Mouse (Mus musculus): Measurements from ENCODE around the gene 9230102O04Rik.

The 9230102O04Rik gene

GRCm38 (mm10) chr2:9871798-9872197, 17.5 kb downstream of the 9230102O04Rik start:
- no peak for DNase-seq (ENCODE audit: low spot score in 2 of 2)

- no peak for DNase-seq (ENCODE audit: low spot score in 2 of 2)
These were observed 18.1 kb downstream of the 9230102O04Rik start for GRCm38 (mm10) chr2:9871141-9871716.

DNA sequence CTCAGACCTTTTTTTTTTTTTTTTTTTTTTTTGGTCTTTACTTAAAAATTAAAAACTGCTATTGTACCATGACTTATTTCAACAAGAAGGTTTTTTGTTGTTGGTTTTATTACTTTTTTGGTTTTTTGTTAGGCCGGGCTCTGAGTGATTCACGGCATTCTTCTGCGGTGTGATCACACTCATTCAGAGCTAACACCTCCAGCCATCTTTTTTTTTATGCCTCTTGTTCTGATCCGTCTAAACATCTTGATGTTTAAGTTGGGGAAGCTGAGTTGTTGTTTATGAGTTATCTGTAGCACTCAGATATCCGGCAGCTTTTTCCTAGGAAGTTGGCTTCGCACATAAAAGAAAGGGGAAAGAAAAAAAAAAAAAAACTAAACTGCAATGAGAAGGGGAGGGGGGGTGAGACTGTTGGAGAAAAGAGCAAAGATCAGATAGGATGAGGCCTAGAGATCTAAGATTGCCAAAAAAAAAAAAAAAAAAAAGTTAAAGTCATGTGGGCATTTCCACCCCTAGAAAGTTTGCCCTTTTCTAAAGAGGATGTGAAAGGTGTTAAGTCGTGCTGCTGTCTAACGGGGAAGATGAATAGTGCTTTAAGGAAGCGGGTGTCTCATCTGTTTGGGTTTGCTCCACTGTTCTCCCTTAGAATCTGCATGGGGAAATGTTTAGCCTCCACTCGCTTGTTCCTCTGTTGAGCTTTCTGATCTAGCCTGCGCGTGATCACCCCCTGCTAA, 22.1 kb downstream of the 9230102O04Rik start:
- DNase-seq (ENCODE audit: low spot score in 2 of 2): no peak

DNA sequence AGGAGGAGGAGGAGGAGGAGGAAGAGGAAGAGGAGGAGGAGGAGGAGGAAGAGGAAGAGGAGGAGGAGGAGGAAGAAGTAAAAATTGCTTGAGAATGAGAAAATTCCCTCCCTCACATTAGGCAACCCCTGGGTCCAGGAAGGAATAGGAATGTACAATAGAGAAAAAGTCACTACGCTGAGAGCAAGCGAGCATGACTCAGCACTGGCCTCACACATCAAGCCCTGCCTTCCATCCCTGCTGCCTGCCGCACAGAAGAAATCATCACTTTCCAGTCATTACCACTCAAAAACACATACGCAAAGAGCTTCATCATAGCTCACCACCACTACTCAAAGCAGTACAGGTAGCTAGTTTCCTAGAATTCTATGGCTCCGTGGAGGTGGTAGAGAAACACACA, 28.6 kb downstream of the 9230102O04Rik start:
- DNase-seq (ENCODE audit: low spot score in 2 of 2): no peak

DNA sequence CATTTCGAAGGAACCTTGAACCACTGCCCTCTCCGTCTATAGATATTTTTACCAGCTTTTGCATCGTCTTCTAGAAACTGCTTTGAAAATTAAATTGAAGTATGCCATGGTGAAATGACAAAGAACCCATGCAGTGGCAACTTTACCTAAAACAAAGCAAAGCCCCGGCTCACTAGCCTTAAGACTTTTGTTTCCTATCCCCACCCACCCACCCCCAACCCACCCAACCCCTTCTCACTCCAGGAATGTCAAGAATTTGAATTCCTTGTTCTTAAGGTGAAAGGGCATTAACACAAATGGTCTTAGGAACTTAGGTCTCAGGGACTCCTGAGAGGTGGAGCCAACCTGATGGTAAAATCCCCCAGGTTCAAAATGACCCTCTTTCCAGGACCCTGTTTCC, 33.5 kb downstream of the 9230102O04Rik start:
- no peak for DNase-seq (ENCODE audit: low spot score in 2 of 2)

- DNase-seq (ENCODE audit: low spot score in 2 of 2): no peak
These were observed 36.3 kb downstream of the 9230102O04Rik start for GRCm38 (mm10) chr2:9852851-9853576.

DNA sequence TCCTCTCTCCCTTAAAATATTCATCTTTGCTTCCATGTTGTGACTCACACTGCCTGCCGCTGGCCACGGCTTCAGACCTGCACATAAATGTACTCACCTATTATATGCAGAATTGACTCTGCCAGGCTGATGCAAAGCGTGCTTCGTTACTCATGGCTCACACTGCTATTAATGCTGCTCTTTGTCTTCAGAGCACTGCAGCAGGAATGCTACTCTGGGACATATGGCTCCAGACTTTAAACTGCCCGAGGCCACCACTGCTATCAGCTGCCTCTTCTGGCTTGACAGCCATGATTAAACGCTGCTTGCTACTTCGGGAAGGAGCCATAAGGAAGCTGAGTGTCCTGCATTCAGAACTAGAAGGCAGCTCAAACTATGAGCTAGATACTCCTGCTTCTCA, 54.1 kb downstream of the 9230102O04Rik start:
- DNase-seq (ENCODE audit: low spot score in 2 of 2): no peak

GRCm38 (mm10) chr2:9833712-9834111, 55.6 kb downstream of the 9230102O04Rik start:
- no peak for DNase-seq (ENCODE audit: low spot score in 2 of 2)

Data from frontal cortex, postnatal 36 days (tissue).